Mouse (Mus musculus): ENCODE measurements around the gene Tep1.
A peak's percentile ranks its signal among the peaks of the same experiment; 100 is the strongest.
"Not testable (repeated sequence)": the region's sequence is repeated elsewhere in the genome, so short reads cannot be mapped to it uniquely, and the experiment has no call there.

The Tep1 gene

GRCm38 (mm10) chr14:50868656-50869055 lies 1.7 kb downstream of the Tep1 start:
- no peak for DNase-seq (ENCODE audit: low spot score in 2 of 2)

- DNase-seq (ENCODE audit: low spot score in 2 of 2) = no peak
These were observed 2.1 kb downstream of the Tep1 start for GRCm38 (mm10) chr14:50868211-50868610.

- DNase-seq (ENCODE audit: low spot score in 2 of 2) = no peak
These were observed 3.4 kb downstream of the Tep1 start for GRCm38 (mm10) chr14:50866966-50867365.

- not testable (repeated sequence) for DNase-seq (ENCODE audit: low spot score in 2 of 2)
These were observed 5.4 kb downstream of the Tep1 start for GRCm38 (mm10) chr14:50865005-50865404.

GRCm38 (mm10) chr14:50862641-50863040 lies 7.7 kb downstream of the Tep1 start:
- DNase-seq (ENCODE audit: low spot score in 2 of 2) = no peak

- no peak for DNase-seq (ENCODE audit: low spot score in 2 of 2)
These were observed 14.6 kb downstream of the Tep1 start for GRCm38 (mm10) chr14:50855788-50856187.

GRCm38 (mm10) chr14:50837236-50837635 lies 33.1 kb downstream of the Tep1 start:
- DNase-seq (ENCODE audit: low spot score in 2 of 2) = no peak

- no peak for DNase-seq (ENCODE audit: low spot score in 2 of 2)
These were observed 35.9 kb downstream of the Tep1 start for GRCm38 (mm10) chr14:50834435-50834834.

- peak in 1 of 2 experiments; percentile 19 for DNase-seq (ENCODE audit: low spot score in 2 of 2)
These were observed 36.4 kb downstream of the Tep1 start for GRCm38 (mm10) chr14:50833964-50834363.

GRCm38 (mm10) chr14:50829878-50830277 lies 40.5 kb downstream of the Tep1 start:
- DNase-seq (ENCODE audit: low spot score in 2 of 2) = no peak

GRCm38 (mm10) chr14:50826579-50826978 lies 43.8 kb downstream of the Tep1 start:
- DNase-seq (ENCODE audit: low spot score in 2 of 2) = no peak

- DNase-seq (ENCODE audit: low spot score in 2 of 2) = no peak
These were observed 46.1 kb downstream of the Tep1 start for GRCm38 (mm10) chr14:50824219-50824618.

- no peak for DNase-seq (ENCODE audit: low spot score in 2 of 2)
These were observed 47.1 kb downstream of the Tep1 start for GRCm38 (mm10) chr14:50823240-50823639.

GRCm38 (mm10) chr14:50813060-50813459 lies 57.3 kb downstream of the Tep1 start:
- no peak for DNase-seq (ENCODE audit: low spot score in 2 of 2)

- peak; percentile 98 to 99 for DNase-seq (ENCODE audit: low spot score in 2 of 2)
These were observed 62.8 kb downstream of the Tep1 start, which contains the start of the genes Ccnb1ip1 and Parp2 for GRCm38 (mm10) chr14:50807487-50808072. Gene Ccnb1ip1 (minus strand): TSS chr14:50807732. Gene Parp2 (plus strand): TSS chr14:50807841.

- DNase-seq (ENCODE audit: low spot score in 2 of 2) = not testable (repeated sequence)
These were observed 63.9 kb downstream of the Tep1 start for GRCm38 (mm10) chr14:50806469-50806868.

- no peak for DNase-seq (ENCODE audit: low spot score in 2 of 2)
These were observed 65.7 kb downstream of the Tep1 start for GRCm38 (mm10) chr14:50804683-50805082.

- DNase-seq (ENCODE audit: low spot score in 2 of 2) = no peak
These were observed 67.4 kb downstream of the Tep1 start for GRCm38 (mm10) chr14:50802843-50803562.

- DNase-seq (ENCODE audit: low spot score in 2 of 2) = no peak
These were observed 67.9 kb downstream of the Tep1 start for GRCm38 (mm10) chr14:50802441-50802840.

- peak in 1 of 2 experiments; percentile 23 for DNase-seq (ENCODE audit: low spot score in 2 of 2)
These were observed 70.7 kb downstream of the Tep1 start for GRCm38 (mm10) chr14:50799502-50800259.

- peak in 1 of 2 experiments; percentile 10 for DNase-seq (ENCODE audit: low spot score in 2 of 2)
These were observed 71.8 kb downstream of the Tep1 start for GRCm38 (mm10) chr14:50798512-50798911.

GRCm38 (mm10) chr14:50796464-50796863 lies 73.9 kb downstream of the Tep1 start:
- DNase-seq (ENCODE audit: low spot score in 2 of 2) = no peak

Data from cerebellum, postnatal 4 days (tissue).